Mouse (Mus musculus): Measurements from ENCODE around the gene Copb1.

Copb1 gene

DNA sequence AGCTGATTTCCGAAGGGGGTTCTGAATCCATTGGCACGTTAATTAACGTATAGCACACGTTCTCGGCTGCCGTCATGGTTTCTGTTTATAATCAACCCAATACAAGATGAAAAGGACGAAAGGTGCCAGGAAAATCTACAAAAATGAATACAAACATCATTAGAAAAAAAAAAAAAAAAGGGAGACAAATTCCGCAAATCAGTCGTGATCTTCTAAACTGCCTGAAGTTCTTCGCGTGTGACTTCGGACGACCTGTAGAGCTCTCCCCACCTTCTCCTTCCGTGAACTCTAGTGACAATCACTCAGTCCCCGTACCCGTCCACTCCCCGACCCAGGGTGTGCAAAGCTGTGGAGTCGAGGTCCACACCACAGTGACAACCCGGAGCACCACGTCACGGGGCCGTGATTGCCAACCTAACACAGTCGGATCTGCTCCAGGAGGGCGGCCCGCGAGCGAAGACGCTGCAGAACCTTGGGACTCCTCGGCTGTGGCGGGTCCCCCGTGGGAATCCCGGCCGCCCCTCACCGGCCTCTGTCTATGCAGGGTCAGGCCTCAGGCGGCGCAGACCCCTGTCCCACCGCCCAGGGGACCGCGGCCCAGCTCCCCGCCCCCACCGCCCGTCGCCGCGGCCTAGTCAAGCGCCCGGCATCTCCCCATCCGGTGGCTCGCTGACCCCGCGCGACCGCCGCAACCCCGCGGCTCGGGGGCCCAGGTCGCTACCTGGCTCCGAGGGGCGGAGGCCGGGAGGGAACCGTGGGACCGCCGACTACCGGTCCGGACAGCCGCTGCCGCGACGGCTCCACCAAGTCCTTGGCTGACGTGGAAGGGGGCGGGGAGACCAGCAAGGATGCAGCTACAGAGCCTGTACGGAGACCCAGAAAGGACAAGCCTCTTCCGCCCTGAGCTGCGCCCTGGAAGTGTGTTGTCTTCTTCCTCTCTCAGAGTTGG, at the start of gene Copb1:
Gene Copb1 (minus strand): TSS at position 827 of the 949 bp plus-strand sequence.
- DNase-seq (ENCODE audit: low spot score in 2 of 2) = peak; percentile 96

DNA sequence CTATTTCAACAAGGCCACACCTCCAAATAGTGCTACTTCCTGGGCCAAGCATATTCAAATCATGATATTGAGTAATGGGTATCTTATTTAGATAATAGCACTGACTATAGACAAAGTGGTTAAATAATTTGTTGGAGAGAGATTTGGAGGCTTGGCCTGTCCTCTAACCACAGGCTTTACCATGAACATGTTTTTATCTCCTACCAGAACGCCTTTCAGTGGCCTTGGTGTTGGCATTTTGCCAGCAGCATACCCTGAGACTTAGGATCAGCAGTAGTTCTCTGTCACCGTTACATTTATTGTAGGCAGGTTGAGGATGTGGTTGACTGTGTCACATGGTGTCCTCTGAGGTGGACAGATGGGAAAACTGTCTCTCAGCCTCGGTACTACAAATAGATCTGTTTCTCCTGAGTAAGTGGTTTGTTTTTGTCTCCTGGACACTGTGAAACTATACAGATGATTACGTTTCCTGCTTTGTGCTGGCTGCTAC, 46.8 kb upstream of the Copb1 start:
- no peak for DNase-seq (ENCODE audit: low spot score in 2 of 2)

DNA sequence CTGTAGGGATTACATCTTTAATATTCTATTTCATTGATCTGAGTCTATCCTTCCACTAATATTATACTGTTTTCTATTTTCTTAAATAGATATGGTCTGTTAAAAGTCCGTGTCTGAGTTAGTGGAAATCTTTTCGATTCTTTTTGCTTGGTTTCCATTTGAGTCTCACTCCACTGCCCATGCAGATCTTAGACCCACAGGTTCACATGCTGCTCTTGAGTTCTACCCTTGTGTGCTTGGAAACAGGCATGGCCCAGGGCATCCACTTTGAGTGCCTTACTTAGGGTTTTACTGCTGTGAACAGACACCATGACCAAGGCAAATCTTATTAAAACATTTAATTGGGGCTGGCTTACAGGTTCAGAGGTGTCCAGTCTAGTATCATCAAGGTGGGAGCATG, 46.3 kb upstream of the Copb1 start:
- no peak for DNase-seq (ENCODE audit: low spot score in 2 of 2)

DNA sequence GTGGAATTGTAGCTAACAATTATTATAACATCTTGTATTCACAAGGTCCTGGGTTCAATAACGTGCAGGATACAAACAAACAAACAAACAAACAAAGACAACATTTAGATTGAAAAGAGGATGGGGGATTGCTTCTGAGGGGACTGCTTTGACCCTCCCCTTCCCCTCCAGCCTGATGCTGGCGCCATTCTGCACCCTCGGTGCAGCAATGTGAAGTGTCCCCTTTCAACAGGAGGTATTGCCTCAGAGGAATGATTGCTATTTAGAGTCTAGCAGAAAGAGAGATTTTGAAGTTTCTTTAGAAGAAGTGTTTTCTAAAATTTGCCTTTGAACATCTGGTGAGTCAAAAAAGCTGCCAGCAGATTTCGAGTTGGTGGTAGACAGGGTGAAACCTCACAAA, 44.7 kb upstream of the Copb1 start:
- no peak for DNase-seq (ENCODE audit: low spot score in 2 of 2)

DNA sequence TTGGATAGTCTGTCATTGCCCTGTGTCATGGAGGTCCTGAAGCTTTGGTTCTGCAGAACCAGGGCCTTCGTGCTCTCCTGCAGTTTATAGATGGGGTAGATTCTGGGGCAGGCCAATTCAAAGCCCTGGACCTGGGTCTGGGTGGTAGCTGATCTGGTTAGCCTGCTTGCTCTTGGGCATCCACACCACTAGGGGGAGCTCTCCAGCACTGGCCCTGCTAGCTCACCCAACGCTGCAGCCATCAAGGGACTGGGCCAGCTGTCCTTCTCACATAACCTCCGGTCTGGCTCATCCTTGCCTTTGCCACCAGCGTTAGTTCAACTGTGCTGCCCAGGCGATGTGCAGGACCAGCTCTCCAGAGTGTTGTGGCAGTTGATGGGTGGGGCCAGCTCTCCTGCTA, 40.2 kb upstream of the Copb1 start:
- no peak for DNase-seq (ENCODE audit: low spot score in 2 of 2)

DNA sequence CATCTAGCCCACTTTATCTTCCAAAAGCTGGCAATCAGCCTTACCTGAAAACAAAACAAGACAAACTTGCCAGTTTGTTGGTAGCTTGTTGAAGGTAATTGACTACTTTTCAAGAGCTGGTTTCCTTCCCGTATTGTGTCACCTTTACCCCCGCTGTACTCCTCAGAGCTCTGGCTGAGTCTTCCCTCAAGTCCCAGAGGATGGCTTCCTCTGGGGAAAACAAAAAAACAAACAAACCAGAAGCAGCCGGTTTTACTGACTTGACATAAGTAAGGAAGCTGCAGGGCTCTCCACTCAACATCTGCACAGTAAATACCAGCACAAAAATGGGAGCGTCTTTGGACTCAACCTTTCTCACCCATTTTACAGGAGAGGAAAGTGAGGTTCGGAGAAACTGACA, 39.4 kb upstream of the Copb1 start:
- DNase-seq (ENCODE audit: low spot score in 2 of 2) = no peak

DNA sequence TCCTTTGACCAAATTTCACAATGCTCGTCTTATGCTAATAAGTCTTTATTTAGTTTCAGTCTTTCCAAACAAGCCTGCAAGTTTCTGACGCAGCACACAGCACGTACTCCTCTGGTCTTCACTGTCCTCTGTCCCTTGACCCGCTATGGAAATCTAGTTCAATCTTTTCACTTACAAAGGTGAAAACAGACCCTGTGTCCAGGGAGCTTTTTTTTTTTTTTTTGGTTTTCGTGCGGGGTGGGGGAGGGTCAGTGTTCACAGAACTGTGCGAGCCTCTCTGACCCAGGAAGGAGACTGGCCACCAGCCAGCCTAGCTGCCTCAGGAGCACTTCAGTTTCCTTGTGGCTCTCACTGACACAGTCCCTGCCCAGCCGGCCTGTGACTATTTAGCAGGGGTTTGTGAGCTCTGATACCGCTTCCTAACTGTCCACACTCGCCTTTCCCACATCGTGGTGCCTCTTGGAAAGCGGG, 38.0 kb upstream of the Copb1 start:
- peak; percentile 44 to 64 for DNase-seq (ENCODE audit: low spot score in 2 of 2)

DNA sequence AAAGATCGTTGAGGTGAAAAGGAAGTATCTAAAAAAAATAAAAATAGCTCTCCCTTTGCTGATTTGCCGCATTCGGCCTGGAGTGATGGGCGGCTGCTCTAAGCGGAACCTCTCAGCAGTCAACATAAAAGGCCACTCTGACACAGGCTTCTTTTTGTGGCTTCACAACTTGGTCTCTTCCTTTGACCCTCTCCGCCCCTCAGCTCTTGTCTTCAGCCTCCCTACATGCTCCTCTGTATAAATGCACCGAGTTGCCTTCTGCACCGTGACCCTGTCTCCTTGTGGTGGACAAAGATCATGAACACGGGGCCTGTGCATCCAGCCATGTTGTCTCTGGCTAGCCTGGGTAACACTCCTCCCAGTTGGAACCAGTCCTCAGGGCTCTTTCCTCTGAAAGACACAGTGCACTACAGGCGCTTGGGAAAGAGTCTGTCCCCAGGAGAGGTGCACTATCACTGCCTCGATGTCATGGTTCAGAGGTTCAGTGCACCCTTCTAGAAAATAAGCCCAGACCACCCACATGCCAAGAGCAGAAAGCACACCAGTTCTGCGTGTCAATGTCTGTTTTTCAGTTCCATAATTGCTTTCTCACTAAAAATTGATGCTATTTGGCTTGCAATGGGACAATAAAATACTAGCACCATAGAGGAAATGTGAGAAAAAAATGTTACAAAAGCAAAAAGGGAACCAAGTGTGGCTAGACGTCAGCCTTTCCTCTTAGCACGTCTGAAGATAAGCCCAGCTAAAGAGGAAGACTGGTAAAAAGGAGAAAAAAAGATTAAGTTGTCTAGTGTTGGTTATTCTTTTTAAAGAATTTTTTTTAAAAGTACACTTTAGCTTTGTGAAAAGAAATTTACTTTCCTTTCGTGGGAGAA, 37.2 kb upstream of the Copb1 start:
- no peak for DNase-seq (ENCODE audit: low spot score in 2 of 2)

DNA sequence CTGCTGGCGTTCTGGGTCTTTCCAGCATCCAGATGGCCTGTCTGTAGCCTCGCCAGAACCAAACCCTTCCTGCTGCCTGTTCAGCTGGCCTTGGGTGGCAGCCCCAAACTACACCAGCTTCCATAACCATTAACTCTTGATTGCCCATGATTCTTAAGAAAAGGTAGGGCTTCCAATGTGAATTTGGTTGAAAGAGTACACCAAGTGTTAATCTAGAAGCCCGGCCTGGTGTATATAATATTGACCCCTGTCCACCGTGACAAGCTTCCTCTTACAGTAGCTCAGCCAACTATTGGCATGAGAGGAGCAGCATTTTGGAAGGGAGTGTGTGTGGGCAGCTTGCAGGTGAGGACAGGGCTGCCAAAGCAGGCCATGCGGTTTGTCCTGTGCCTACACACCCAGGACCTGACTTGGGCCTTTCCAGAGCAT, 35.6 kb upstream of the Copb1 start:
- no peak for DNase-seq (ENCODE audit: low spot score in 2 of 2)

DNA sequence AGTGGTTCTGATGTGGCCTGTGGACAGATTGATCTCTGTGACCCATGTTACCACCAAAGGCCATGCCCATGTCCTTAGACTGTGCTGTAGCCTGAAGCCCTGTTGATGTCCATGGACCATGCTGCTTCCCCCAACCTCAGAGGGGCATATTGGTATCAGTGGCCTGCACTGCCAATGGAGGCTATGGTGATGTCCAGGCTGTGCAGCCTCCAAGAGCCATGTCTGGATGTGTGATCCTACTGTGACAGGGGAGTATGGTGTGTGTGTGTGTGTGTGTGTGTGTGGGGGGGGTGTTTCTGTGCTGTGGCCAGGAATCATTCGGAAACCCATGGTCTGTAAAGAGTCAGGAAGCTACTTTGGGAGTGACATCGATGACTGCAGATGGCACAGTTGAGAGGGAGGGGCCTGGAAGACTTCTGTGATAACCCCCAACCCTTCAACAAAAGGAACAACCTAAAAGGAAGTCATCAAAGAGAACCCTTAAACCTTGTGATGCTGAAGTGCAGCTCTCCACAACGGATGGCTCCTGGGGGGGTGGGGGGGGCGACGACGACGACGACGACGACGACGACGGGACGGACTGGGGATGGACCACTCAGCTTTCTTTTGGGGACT, 29.9 kb upstream of the Copb1 start:
- DNase-seq (ENCODE audit: low spot score in 2 of 2) = no peak

DNA sequence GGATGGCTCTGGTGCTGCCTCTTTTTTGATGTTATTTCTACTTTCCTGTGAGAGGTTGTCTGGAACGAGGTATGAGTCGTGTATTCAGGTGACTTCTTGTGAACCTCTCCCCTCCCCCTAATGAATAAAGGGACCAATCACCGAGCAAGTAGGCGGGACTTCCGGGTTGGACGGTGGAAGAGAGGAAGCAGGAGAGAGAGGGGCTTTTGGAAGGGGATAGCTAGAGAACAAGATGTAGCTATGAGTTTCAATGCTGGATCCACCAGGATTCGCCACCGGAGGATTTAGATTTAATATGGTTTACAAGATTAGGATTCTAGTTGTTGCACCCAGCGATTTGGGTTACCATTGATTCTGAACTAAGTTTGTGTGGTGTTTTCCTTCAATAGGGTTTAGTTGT, 28.5 kb upstream of the Copb1 start:
- DNase-seq (ENCODE audit: low spot score in 2 of 2) = no peak

DNA sequence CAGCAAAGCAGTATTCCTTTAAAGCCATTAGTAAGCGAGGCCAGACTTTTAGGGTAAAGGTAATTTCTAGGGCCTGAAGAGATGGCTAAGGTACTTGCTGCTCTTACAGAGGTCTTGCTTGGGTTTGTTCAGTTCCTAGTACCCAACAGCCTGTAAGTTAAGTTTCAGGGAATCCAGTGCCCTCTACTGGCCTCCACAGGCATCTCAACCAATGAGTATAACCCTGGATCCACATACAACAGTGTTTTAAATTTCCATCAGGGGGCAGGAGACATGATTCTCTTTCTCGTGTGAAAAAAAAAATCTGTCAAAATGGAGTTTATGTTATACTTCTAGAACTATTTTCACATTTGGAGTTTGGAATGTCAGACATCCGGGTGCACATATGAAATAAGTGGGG, 27.2 kb upstream of the Copb1 start:
- DNase-seq (ENCODE audit: low spot score in 2 of 2) = no peak

DNA sequence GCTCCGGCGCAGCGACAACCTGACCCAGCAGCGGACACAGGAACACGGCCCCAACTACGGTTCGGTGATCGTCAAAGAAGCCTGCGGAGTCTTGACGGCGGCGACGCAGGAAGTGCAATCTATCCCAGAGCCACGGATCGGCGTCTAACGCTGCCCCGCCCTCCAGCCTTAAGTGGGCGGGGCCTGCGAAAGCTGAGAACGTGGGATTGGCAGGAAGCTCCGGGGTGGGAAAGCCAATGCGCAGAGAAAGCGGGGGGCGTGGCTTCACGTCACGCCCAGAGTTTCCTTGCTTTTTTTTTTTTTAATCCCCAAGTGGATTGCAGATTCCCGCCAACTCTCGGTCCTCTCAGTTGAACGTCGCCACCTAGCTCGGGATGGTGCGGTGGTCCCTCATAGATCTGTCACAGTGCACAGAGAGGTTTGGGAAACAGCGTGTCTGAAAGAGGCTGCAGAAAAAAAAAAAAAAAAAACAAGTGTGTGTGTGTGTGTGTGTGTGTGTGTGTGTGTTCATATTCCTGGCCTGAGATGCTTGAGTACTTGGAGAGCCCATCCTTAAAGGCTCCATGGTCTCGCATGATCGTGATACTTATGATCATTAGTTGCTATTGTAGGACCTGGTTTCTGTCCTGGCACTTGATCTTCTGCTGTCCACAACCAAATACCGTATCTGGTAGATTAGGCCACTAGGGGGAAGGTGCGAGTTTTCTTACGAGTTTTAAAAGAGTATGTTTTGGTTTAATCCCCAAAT, 21.7 kb upstream of the Copb1 start, which contains the start of gene Psma1:
Gene Psma1 (minus strand): TSS at position 114 of the 748 bp plus-strand sequence.
- DNase-seq (ENCODE audit: low spot score in 2 of 2) = peak; percentile 97

DNA sequence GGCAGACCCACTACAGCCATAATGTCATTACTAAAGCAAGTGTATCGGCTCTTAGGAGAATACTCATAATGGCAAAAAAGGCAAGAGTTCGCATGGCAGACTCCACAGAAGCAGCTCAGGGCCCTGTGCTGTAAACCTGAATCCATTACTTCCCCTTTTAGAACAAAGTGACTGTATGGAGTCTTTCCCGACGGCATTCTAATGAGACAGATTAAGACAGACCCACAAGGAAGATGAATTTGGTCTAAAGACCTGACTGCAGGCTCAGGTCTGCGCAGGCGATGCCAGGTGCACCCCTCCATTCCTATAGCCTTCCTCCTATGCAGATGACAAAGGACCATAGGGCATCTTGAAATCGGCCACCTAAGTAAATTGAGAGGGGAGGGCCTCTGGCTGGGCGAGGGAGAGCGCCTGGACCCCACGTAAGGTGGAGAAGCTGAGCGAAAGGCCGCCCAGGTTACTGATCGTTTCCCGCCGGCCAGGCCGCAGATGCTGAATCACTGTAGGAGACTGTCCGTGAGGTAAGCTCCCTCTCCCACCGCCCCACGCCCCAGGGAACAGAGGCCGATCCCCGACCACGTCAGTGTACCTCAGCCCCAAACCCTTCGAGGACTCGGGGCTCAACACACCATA, 21.0 kb upstream of the Copb1 start:
- no peak for DNase-seq (ENCODE audit: low spot score in 2 of 2)

DNA sequence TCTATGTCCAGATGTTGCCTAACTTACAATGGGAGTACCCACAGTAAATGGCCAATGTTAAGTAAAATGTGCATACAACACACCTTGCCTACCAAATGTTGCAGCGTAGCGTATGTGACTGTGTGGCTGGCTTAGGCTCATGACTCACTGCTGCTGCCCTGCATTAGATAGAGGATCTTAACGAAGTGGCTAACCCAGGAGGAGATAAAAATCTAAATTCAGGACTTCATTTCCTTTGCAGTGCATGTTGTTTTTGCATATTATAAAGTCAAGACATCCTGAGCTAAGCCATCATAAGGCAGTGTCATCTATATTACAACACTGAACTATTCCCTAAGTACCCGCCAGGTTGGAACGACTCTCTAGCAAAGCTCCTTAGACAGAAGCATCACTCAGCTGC, 13.9 kb upstream of the Copb1 start:
- no peak for DNase-seq (ENCODE audit: low spot score in 2 of 2)

DNA sequence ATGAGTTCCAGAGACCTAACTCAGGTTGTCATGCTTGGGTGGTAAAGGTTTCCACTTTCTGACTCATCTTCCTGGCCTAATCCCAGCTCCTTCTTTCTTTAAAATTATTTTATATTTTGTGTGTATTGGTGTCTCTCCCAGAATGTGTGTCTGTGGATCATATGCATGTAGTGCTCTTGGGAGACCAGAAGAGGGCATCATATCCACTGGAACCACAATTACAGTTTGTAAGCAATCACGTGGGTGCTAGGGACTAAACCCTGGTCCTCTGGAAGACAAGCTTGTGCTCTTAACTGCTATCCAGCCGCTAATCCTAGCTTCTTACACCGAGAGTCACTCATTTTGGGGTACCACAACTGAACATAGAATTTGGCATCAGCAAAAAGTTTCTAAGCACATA, 2.8 kb downstream of the Copb1 start:
- DNase-seq (ENCODE audit: low spot score in 2 of 2) = no peak

DNA sequence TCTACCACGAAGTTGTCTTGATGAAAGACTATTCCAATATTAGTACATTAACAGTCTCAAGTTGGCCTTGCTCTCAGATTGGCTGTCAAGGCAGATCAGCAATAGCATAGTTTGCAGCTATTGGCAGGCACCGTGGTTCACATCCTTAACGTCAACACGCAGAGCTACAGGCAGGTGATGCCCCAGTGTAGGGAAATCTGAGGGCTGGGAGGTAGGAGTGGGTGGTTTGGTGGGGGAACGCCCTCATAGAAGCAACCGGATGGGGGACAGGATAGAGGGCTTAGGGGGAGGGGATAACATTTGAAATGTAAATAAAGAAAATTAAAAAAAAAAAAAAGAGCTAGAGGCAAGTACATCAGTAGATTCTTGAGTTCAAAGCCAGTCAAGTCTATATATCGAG, 20.5 kb downstream of the Copb1 start:
- no peak for DNase-seq (ENCODE audit: low spot score in 2 of 2)

DNA sequence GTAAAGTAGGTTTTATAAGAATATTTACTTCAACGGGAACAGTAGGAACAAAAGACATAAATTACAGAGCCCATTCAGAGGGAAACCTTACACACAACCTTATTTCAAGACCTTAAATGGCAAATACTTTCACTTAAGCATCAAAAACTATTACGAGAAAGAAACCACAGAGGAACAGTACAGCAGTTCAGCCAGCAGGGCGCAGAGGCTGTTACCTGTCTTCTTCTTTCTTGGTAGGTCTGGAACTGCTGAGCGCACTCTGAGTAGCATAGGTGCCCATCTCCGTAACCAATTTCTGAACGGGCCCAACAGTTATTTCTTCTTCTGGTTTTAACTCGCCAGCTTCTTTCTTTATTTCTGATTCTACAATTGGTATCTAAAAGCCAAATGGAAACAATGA, 21.5 kb downstream of the Copb1 start:
- DNase-seq (ENCODE audit: low spot score in 2 of 2) = no peak

DNA sequence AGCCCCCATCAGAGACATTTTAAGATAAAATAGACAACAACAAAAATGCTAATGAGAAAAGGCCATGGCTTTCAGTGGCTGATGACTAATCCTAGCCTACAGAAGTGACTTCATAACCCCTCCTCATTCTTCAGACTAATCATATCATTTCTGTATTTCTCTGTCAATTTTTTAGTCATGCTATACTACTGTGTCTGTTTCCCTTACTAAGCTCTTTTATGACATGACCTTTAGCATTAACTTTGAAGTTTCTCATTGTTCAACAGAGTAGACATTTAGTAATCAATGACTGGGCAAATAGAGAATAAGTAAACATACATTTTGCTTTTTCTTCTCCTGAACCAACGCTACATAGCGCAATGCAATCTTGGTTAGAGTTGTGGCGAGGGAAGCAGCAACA, 22.7 kb downstream of the Copb1 start:
- DNase-seq (ENCODE audit: low spot score in 2 of 2) = no peak

DNA sequence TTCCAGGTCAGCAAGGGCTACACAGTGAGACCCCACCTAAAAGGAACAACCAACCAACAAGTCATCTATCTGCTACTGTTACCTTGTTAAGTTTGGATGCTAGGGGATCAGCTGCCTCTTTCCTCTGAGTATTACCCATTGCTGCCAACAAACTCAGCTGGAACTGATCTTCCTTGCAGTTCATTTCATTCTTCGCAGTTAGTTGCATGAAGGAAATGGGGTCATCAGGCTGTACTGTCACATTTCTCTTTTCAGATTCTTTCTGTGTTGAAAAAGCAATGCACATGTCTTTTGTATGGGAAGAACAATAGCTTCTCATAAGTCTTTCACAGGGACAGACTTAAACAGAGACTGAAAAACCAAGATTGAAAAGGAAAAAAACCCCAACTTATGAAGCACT, 28.0 kb downstream of the Copb1 start:
- DNase-seq (ENCODE audit: low spot score in 2 of 2) = no peak

DNA sequence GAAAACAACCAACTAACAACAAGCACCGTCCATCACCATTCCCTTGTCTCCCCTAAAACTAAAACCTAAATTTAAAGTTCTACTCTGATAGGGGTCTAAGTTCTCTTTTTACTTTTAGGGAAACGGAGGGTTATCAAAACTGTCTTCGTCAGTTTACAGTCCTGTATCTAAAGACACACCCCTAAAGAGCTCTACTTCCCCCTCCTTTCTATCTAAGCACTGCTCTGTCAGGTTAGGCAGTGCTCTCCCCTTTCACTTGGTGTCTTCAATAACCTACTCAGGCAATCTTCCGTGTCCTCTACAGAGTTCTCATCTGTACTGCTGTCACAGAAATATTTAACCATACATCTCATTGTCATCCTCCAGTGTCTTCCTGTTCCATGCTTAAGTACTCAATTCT, 34.1 kb downstream of the Copb1 start:
- DNase-seq (ENCODE audit: low spot score in 2 of 2) = no peak

Measured in right cerebral cortex, adult 2 months (tissue).